Mouse (Mus musculus) ES-Bruce4 (cell line): ENCODE measurements around the gene Rhbg.

ENCODE experiments used
- CTCF ChIP-seq: IDR thresholded peaks from one replicate; pipeline ENCODE4 v1.8.1; 2011; ENCODE audit warnings: low read depth, low read length
- EP300 ChIP-seq: IDR thresholded peaks from 2 replicates; pipeline ENCODE4 v1.6.1; 2011; ENCODE audit warnings: low read depth, low read length; ENCODE audit not compliant: insufficient read depth

DNA sequence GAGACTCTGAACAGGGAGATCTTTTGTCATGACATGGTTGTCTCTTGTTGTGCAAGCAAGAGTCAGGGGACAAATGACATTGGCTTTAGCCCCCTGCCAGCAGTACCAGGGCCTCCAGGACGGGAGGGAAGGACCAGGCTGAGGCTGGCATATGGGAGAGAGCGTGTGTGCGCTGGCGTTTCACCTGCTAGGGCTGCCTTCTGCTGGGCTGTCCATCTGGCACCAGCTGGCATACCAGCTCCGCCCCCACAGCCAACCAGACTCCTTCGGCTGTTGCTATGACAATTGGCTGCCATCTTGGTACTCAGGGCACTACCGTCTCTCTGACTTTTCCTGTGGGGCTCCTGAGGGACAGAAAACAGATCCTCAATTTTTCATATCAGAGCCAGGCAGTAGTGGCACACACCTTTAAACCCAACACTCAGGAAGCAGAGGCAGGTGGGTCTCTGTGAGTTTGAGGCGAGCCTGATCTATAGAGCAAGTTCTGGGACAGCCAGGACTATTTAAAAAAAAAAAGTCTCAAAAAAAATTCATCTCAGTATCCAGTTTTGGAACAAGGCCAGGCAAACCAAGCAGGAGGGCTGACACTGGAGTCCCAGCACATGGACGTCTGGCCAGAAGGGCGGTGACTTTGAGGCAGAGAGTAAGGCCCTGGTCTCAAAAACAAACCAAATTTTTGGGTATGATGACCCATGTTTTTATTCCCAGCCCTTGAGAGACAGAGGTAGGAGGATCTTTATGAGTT lies 28.2 kb downstream of the Rhbg start:
- TF ChIP-seq EP300 (no peak), CTCF (no peak)
